Mouse (Mus musculus) layer of hippocampus, adult 6 months (tissue): ENCODE measurements around the gene Btla. TPM values are rescaled to one million over a fixed set of nuclear protein-coding genes. Genes with fewer than 3 reads are reported as not detected.

Source experiments
- long read RNA-seq, 2 experiments: library from polyadenylated mRNA; unstranded; transcript quantifications; one replicate each; pipeline ENCODE4 v2.0.0; 2019 to 2020
- polyA plus RNA-seq: library from polyadenylated mRNA; unstranded; fragments of <200 nt; fragmentation: Nextera tagmentation; gene quantifications from 2 replicates; pipeline ENCODE4 v1.2.3, GENCODE M21; 2021

Btla gene
- 0.05 TPM in 1 of 2 replicates, not detected in the other for polyA plus RNA-seq
- long read RNA-seq, experiment 1, result 0 reads
- long read RNA-seq, experiment 2, result 0 reads

GRCm38 (mm10) chr16:45223648-45224388 is at the start of gene Btla:
Gene Btla, plus strand, starts transcription at chr16:45224315.

Other genes with a start within 250 kb of the Btla start
- gene Ccdc80, start 130.9 kb upstream of the Btla start, polyA plus RNA-seq, result 2.9 and 5.4 TPM in 2 replicates
- gene Slc35a5, start 65.6 kb upstream of the Btla start, polyA plus RNA-seq, result 23.3 and 29.8 TPM in 2 replicates
- 53.6 and 54.9 TPM in 2 replicates for gene Atg3, start 65.5 kb upstream of the Btla start, polyA plus RNA-seq
- gene Cd200, start 184.7 kb downstream of the Btla start, polyA plus RNA-seq, result 111 and 129 TPM in 2 replicates